Mouse (Mus musculus): ENCODE results near the gene Snx21. TPM values are rescaled to one million over a fixed set of nuclear protein-coding genes. Genes with fewer than 3 reads are reported as not detected.

Gene Snx21
- polyA plus RNA-seq, 2 experiments: 26.0 to 29.2 TPM

- no peak overlapping the region for H3K4me2 ChIP-seq (replicated peaks; ENCODE audit: low read depth, low read length, severe bottlenecking)
- ATAC-seq (ENCODE audit: low FRiP score, low read depth) (no peak), DNase-seq (ENCODE audit: low spot score) (no peak)
- no peak for TF ChIP-seq POLR2A (IDR thresholded peaks at IDR 0.05; ENCODE audit: borderline replicate concordance, extremely low read depth, insufficient read depth, insufficient read length)
- H3K4me1 ChIP-seq (ENCODE audit: control insufficient read depth, insufficient read depth, low read length): no peaks in the 10 kb centered on the region
- no peaks in the 10 kb centered on the region for H3K27me3 ChIP-seq (ENCODE audit: control insufficient read depth, insufficient read depth, low read length)
- H3K36me3 ChIP-seq (ENCODE audit: control insufficient read depth, insufficient read depth, low read length): peaks cover 96% of the 10 kb centered on the region
- H3K4me3 ChIP-seq (replicated peaks; ENCODE audit: low read length): no peak overlapping the region
- H3K27ac ChIP-seq (replicated peaks; ENCODE audit: low read depth, low read length): no peak overlapping the region
- H3K9ac ChIP-seq (ENCODE audit: low read depth, low read length, severe bottlenecking): no peak overlapping the region
- WGBS: 91% methylated on average over 9 of the region's 11 CpGs
- no peaks in the 10 kb centered on the region for H3K9me3 ChIP-seq (ENCODE audit: control insufficient read depth, low read length)
Measured at GRCm38 (mm10) chr2:164757841-164758240, 27.8 kb upstream of the Snx21 start.

GRCm38 (mm10) chr2:164758692-164759091 lies 26.9 kb upstream of the Snx21 start:
- Histone ChIP-seq H3K4me3 (replicated peaks; ENCODE audit: low read length) (no peak overlapping the region), H3K9ac (ENCODE audit: low read depth, low read length, severe bottlenecking) (no peak overlapping the region), H3K27me3 (ENCODE audit: control insufficient read depth, insufficient read depth, low read length) (no peaks in the 10 kb centered on the region), H3K4me2 (replicated peaks; ENCODE audit: low read depth, low read length, severe bottlenecking) (no peak overlapping the region), H3K4me1 (ENCODE audit: control insufficient read depth, insufficient read depth, low read length) (no peaks in the 10 kb centered on the region), H3K36me3 (ENCODE audit: control insufficient read depth, insufficient read depth, low read length) (peaks cover 97% of the 10 kb centered on the region), H3K9me3 (ENCODE audit: control insufficient read depth, low read length) (no peaks in the 10 kb centered on the region), H3K27ac (replicated peaks; ENCODE audit: low read depth, low read length) (no peak overlapping the region)
- ATAC-seq (ENCODE audit: low FRiP score, low read depth): no peak
- TF ChIP-seq POLR2A (IDR thresholded peaks at IDR 0.05; ENCODE audit: borderline replicate concordance, extremely low read depth, insufficient read depth, insufficient read length): no peak
- WGBS: 60% methylated on average over 1 of the region's 1 CpGs
- DNase-seq (ENCODE audit: low spot score): no peak

- DNase-seq (ENCODE audit: low spot score): no peak
- no peak for TF ChIP-seq POLR2A (IDR thresholded peaks at IDR 0.05; ENCODE audit: borderline replicate concordance, extremely low read depth, insufficient read depth, insufficient read length)
- no peak overlapping the region for H3K4me2 ChIP-seq (replicated peaks; ENCODE audit: low read depth, low read length, severe bottlenecking)
- no peaks in the 10 kb centered on the region for H3K27me3 ChIP-seq (ENCODE audit: control insufficient read depth, insufficient read depth, low read length)
- H3K36me3 ChIP-seq (ENCODE audit: control insufficient read depth, insufficient read depth, low read length): peaks cover 92% of the 10 kb centered on the region
- no peak overlapping the region for H3K4me3 ChIP-seq (replicated peaks; ENCODE audit: low read length)
- H3K9ac ChIP-seq (ENCODE audit: low read depth, low read length, severe bottlenecking): no peak overlapping the region
- H3K4me1 ChIP-seq (ENCODE audit: control insufficient read depth, insufficient read depth, low read length): no peaks in the 10 kb centered on the region
- 89% methylated on average over 4 of the region's 4 CpGs for WGBS
- no peak for ATAC-seq (ENCODE audit: low FRiP score, low read depth)
- no peaks in the 10 kb centered on the region for H3K9me3 ChIP-seq (ENCODE audit: control insufficient read depth, low read length)
- H3K27ac ChIP-seq (replicated peaks; ENCODE audit: low read depth, low read length): no peak overlapping the region
Measured at GRCm38 (mm10) chr2:164760059-164760833, 25.4 kb upstream of the Snx21 start.

GRCm38 (mm10) chr2:164761502-164761901 lies 24.1 kb upstream of the Snx21 start:
- Histone ChIP-seq H3K9me3 (ENCODE audit: control insufficient read depth, low read length) (no peaks in the 10 kb centered on the region), H3K4me2 (replicated peaks; ENCODE audit: low read depth, low read length, severe bottlenecking) (no peak overlapping the region), H3K4me3 (replicated peaks; ENCODE audit: low read length) (no peak overlapping the region), H3K36me3 (ENCODE audit: control insufficient read depth, insufficient read depth, low read length) (peaks cover 92% of the 10 kb centered on the region), H3K27ac (replicated peaks; ENCODE audit: low read depth, low read length) (no peak overlapping the region), H3K4me1 (ENCODE audit: control insufficient read depth, insufficient read depth, low read length) (no peaks in the 10 kb centered on the region), H3K9ac (ENCODE audit: low read depth, low read length, severe bottlenecking) (no peak overlapping the region), H3K27me3 (ENCODE audit: control insufficient read depth, insufficient read depth, low read length) (no peaks in the 10 kb centered on the region)
- 97% methylated on average over 2 of the region's 2 CpGs for WGBS
- no peak for ATAC-seq (ENCODE audit: low FRiP score, low read depth)
- no peak for TF ChIP-seq POLR2A (IDR thresholded peaks at IDR 0.05; ENCODE audit: borderline replicate concordance, extremely low read depth, insufficient read depth, insufficient read length)
- no peak for DNase-seq (ENCODE audit: low spot score)

- DNase-seq (ENCODE audit: low spot score) (no peak), ATAC-seq (ENCODE audit: low FRiP score, low read depth) (no peak)
- H3K9ac ChIP-seq (ENCODE audit: low read depth, low read length, severe bottlenecking): no peak overlapping the region
- no peaks in the 10 kb centered on the region for H3K9me3 ChIP-seq (ENCODE audit: control insufficient read depth, low read length)
- H3K27me3 ChIP-seq (ENCODE audit: control insufficient read depth, insufficient read depth, low read length): no peaks in the 10 kb centered on the region
- no peak overlapping the region for H3K4me2 ChIP-seq (replicated peaks; ENCODE audit: low read depth, low read length, severe bottlenecking)
- no peak overlapping the region for H3K4me3 ChIP-seq (replicated peaks; ENCODE audit: low read length)
- no peak for TF ChIP-seq POLR2A (IDR thresholded peaks at IDR 0.05; ENCODE audit: borderline replicate concordance, extremely low read depth, insufficient read depth, insufficient read length)
- H3K27ac ChIP-seq (replicated peaks; ENCODE audit: low read depth, low read length): no peak overlapping the region
- WGBS: 98% methylated on average over 4 of the region's 4 CpGs
- no peaks in the 10 kb centered on the region for H3K4me1 ChIP-seq (ENCODE audit: control insufficient read depth, insufficient read depth, low read length)
- peaks cover 92% of the 10 kb centered on the region for H3K36me3 ChIP-seq (ENCODE audit: control insufficient read depth, insufficient read depth, low read length)
Measured at GRCm38 (mm10) chr2:164761971-164762370, 23.7 kb upstream of the Snx21 start.

Data from limb, embryonic 14.5 days (tissue).